Mouse (Mus musculus): Measurements from ENCODE around the gene Tnik.

- no peak for TF ChIP-seq CTCF (IDR thresholded peaks at IDR 0.05; ENCODE audit: low read depth)
- no peak for TF ChIP-seq EP300 (IDR thresholded peaks at IDR 0.05; ENCODE audit: low read depth)
These were observed 48.1 kb upstream of the Tnik start for GRCm38 (mm10) chr3:28214886-28215311.

Measured in heart, postnatal 0 days (tissue).